Mouse (Mus musculus) liver, embryonic 12.5 days (tissue): ENCODE results near the gene Olfr202. TPM values are rescaled to one million over a fixed set of nuclear protein-coding genes. Genes with fewer than 3 reads are reported as not detected.
"Not testable (repeated sequence)": the region's sequence is repeated elsewhere in the genome, so short reads cannot be mapped to it uniquely, and the experiment has no call there.

Source experiments
- ATAC-seq: fragments of 200-750 bp; cut with Nextera tagmentation; 2 replicates; pipeline ENCODE4 v1.8.0; 2017; ENCODE audit warnings: moderate number of reproducible peaks, mild to moderate bottlenecking, moderate library complexity
- H3K27ac ChIP-seq: fragments of 300-500 bp; sonication (generic); 2 replicates; pipeline ENCODE4 v1.5.1; 2016; ENCODE audit warnings: mild to moderate bottlenecking
- H3K27me3 ChIP-seq: fragments of 300-500 bp; sonication (generic); replicated peaks from 2 replicates; pipeline ENCODE4 v1.6.1; 2016; ENCODE audit warnings: mild to moderate bottlenecking, moderate library complexity
- H3K36me3 ChIP-seq: fragments of 300-500 bp; sonication (generic); 2 replicates; pipeline ENCODE4 v1.6.1; 2016; ENCODE audit warnings: mild to moderate bottlenecking, moderate library complexity
- H3K4me1 ChIP-seq: fragments of 300-500 bp; sonication (generic); 2 replicates; pipeline ENCODE4 v1.6.1; 2016
- H3K4me2 ChIP-seq: fragments of 300-500 bp; sonication (generic); 2 replicates; pipeline ENCODE4 v1.6.1; 2016; ENCODE audit warnings: mild to moderate bottlenecking, moderate library complexity
- H3K4me3 ChIP-seq: fragments of 300-500 bp; sonication (generic); 2 replicates; pipeline ENCODE4 v1.5.1; 2016; ENCODE audit warnings: mild to moderate bottlenecking, moderate library complexity
- H3K9ac ChIP-seq: fragments of 300-500 bp; sonication (generic); 2 replicates; pipeline ENCODE4 v1.6.1; 2016; ENCODE audit warnings: mild to moderate bottlenecking, moderate library complexity
- H3K9me3 ChIP-seq: fragments of 300-500 bp; sonication (generic); replicated peaks from 2 replicates; pipeline ENCODE4 v1.6.1; 2016; ENCODE audit warnings: mild to moderate bottlenecking, moderate library complexity
- WGBS: fragments of 180-500 bp; shearing (Covaris S2); methylation state at CpG from one replicate; pipeline ENCODE4 v1.1.7; 2016; ENCODE audit not compliant: insufficient replicate concordance; 5-methylcytosine and 5-hydroxymethylcytosine counted together
- polyA plus RNA-seq: library from polyadenylated mRNA; unstranded; fragments of >200 nt; fragmentation: Nextera tagmentation; extraction: Ambion mirVana; gene quantifications from 2 replicates; pipeline ENCODE4 v1.2.1, GENCODE M21; 2016

Olfr202 gene
- polyA plus RNA-seq: not detected in 2 replicates

DNA sequence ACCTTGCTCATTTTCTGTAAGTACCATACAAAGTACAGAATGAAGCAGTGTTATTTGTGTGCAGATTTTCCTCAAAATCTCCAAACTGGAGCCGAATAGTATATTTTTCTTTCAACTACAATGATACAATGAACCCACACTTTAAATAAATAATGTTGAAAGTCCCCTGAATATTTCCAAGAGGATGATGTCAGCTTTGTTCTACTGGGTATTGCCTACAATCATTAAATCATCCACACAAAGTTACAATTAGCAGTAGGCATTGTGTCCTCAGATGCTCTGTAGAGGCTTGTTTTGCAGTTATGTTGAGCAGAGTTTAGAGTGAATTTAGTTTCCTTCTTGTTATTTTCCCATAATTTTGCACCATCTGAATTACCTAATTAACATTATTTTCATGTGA is at the start of gene Olfr202:
TSS of gene Olfr202 (minus strand) at position 101 of the 400 bp plus-strand sequence.
- Histone ChIP-seq H3K9me3 (no peaks in the 10 kb centered on the region), H3K27ac (no peak within 1 kb of the TSS), H3K27me3 (no peaks in the 10 kb centered on the region), H3K36me3 (no peaks in the 10 kb centered on the region), H3K4me3 (no peak within 1 kb of the TSS), H3K4me1 (no peaks in the 10 kb centered on the region), H3K9ac (no peak within 1 kb of the TSS), H3K4me2 (no peak within 1 kb of the TSS)
- WGBS: 64% methylated on average over 1 of the region's 1 CpGs
- no peak for ATAC-seq

- Histone ChIP-seq H3K36me3 (no peaks in the 10 kb centered on the region), H3K9me3 (peaks cover 4% of the 10 kb centered on the region), H3K4me3 (no peak within 1 kb of the TSS), H3K27me3 (no peaks in the 10 kb centered on the region), H3K27ac (no peak within 1 kb of the TSS), H3K4me2 (no peak within 1 kb of the TSS), H3K4me1 (no peaks in the 10 kb centered on the region), H3K9ac (no peak within 1 kb of the TSS)
- no peak for ATAC-seq
These were observed 44.4 kb upstream of the Olfr202 start, which contains the start of gene Olfr205 for GRCm38 (mm10) chr16:59331038-59331437. Olfr205 (minus strand) TSS chr16:59331138.

GRCm38 (mm10) chr16:59323262-59323661 is 36.7 kb upstream of the Olfr202 start:
- not testable (repeated sequence) for H3K4me1 ChIP-seq, H3K9me3 ChIP-seq, H3K4me2 ChIP-seq, H3K27ac ChIP-seq, H3K4me3 ChIP-seq, ATAC-seq, H3K36me3 ChIP-seq, H3K9ac ChIP-seq, H3K27me3 ChIP-seq
- WGBS: 27% methylated on average over 1 of the region's 1 CpGs

DNA sequence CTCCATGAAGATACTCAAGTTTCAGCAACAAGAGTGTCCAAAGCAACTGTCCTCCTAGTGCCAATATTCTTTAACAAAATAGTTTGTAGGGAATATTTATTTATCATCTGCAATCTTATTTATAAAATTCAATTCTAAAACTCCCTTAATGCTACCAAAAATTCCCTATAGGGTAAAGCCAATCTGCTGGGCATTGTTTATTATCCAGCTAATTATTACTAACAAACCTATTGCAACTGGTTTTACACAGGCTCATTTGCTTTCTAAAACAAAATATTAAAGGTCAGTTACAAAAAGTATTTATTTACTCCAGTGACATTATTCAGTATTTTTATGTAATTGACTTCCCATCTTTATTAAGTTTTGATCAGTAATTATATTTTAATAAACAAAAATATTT is 31.6 kb upstream of the Olfr202 start, which contains the start of gene Olfr204:
TSS of gene Olfr204 (minus strand) at position 101 of the 400 bp plus-strand sequence.
- Histone ChIP-seq H3K9ac (no peak within 1 kb of the TSS), H3K9me3 (no peaks in the 10 kb centered on the region)
- ATAC-seq: no peak

DNA sequence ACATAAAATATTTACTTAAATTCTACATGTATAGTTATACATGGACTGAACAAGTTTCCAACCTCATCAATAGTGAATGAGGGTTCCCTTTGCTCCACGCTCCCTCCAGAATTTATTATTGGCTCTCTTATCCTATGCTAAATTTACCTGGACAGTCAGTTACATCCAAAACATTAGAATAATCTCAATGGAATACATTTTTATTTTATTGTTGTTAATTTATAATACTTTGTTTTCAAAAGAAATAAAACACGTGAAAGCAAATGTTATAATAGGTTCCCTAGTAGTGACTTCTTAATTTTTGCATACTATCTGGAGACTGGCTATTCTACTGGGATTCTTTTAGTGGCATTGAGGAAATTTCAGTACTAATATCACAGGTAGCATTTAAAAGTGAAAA is 12.0 kb upstream of the Olfr202 start, which contains the start of gene Olfr203:
TSS of gene Olfr203 (plus strand) at position 301 of the 400 bp plus-strand sequence.
- Histone ChIP-seq H3K4me2 (no peak within 1 kb of the TSS), H3K36me3 (no peaks in the 10 kb centered on the region), H3K9ac (no peak within 1 kb of the TSS), H3K27ac (no peak within 1 kb of the TSS), H3K9me3 (no peaks in the 10 kb centered on the region), H3K27me3 (no peaks in the 10 kb centered on the region), H3K4me3 (no peak within 1 kb of the TSS), H3K4me1 (no peaks in the 10 kb centered on the region)
- 56% methylated on average over 2 of the region's 2 CpGs for WGBS
- ATAC-seq: no peak

More for the DNA sequence above, 31.6 kb upstream of the Olfr202 start, which contains the start of gene Olfr204:
- Histone ChIP-seq H3K4me2 (no peak within 1 kb of the TSS), H3K4me3 (no peak within 1 kb of the TSS), H3K36me3 (no peaks in the 10 kb centered on the region), H3K4me1 (no peaks in the 10 kb centered on the region), H3K27me3 (no peaks in the 10 kb centered on the region), H3K27ac (no peak within 1 kb of the TSS)

DNA sequence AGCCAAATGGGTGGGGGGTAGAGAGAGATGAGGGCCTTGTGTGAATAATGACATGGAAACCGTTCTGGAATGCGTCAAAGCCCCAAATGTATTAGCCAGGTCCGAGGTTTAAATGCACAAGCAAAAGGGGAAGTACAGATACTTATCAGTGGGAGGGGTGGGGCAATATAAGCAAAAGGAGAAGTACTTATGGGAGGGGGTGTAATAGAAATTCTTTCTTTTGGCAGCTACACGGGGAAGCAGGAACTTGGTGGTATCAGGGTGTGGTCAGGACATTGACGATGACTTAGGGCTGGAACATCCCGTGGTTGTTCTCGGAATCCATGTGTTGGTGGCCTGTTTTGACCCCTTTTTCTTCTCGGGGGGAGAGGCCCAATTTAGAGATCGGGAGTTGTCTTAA is 983 bp upstream of the Olfr202 start:
- H3K9me3 ChIP-seq, ATAC-seq, H3K4me1 ChIP-seq, H3K27ac ChIP-seq, H3K4me2 ChIP-seq, H3K4me3 ChIP-seq, H3K9ac ChIP-seq, H3K27me3 ChIP-seq, H3K36me3 ChIP-seq: not testable (repeated sequence)
- 45% methylated on average over 9 of the region's 9 CpGs for WGBS

DNA sequence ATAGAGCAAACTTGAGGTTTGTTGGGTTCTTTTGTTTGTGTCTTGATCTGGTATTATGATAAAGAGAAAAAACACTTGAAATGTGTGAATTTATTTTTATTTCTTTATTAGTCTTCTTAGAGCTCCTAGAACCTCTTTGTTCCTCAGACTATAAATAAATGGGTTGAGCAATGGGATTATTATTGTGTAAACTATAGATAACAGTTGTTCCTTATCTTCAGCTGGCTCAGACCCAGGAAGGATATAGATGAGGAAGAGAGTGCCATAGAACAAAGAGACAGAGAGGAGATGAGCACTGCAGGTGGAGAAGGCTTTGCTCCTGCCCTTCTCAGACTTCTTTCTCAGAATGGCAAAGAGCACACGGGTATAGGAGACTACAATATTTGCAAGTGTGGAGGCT is 3.1 kb downstream of the Olfr202 start:
- no peak for ATAC-seq
- H3K36me3 ChIP-seq: no peaks in the 10 kb centered on the region
- WGBS: 40% methylated on average over 1 of the region's 1 CpGs

DNA sequence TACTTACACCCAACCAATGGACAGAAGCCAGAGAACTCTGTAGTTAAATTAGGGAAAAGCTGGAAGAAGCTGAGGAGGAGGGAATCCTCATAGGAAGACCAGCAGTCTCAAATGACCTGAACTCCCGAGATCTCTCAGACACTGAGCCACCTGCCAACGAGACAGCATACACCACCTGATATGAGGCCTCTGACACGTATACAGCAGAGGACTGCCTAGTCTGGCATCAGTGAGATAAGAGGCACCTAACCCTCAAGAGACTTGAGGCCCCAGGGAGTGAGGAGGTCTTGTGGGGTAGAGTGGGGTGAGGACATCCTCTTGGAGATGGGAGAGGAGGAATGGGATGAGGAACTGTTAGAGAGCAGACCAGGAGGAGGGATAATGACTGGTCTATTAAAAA is 6.1 kb downstream of the Olfr202 start:
- 43% methylated on average over 3 of the region's 3 CpGs for WGBS
- H3K36me3 ChIP-seq: no peaks in the 10 kb centered on the region
- no peak overlapping the region for H3K27ac ChIP-seq
- no peaks in the 10 kb centered on the region for H3K27me3 ChIP-seq
- H3K4me3 ChIP-seq: no peak overlapping the region
- H3K4me2 ChIP-seq: no peak overlapping the region
- no peaks in the 10 kb centered on the region; the same call in 1 of the 2 replicates for H3K9me3 ChIP-seq
- H3K9ac ChIP-seq: no peak overlapping the region
- H3K4me1 ChIP-seq: no peaks in the 10 kb centered on the region
- peak; percentile 99 for ATAC-seq

More for the DNA sequence above, 3.1 kb downstream of the Olfr202 start:
- H3K9me3 ChIP-seq: no peaks in the 10 kb centered on the region; the same call in 1 of the 2 replicates
- H3K9ac ChIP-seq: no peak overlapping the region
- H3K4me1 ChIP-seq: no peaks in the 10 kb centered on the region
- H3K27me3 ChIP-seq: no peaks in the 10 kb centered on the region
- no peak overlapping the region for H3K4me3 ChIP-seq
- H3K4me2 ChIP-seq: no peak overlapping the region
- H3K27ac ChIP-seq: no peak overlapping the region

DNA sequence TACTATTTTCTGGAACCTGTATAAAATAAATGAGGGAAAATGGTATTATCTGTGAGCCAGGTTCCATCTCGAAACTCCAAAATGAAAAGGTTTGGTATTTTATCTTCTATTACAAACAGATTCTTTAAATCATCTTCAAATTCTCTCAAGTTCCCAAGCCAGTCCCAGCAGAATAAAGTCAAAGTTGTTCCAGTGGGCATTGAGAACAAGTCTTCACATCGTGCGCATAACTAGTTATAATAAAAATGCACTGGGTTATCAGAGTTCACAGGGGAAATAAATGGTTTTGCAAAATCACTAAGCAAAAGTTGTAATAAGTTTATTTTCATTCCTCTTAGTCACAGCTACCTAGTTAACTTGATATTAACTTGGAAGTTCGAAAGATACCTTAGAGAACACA is 14.1 kb downstream of the Olfr202 start, which contains the start of gene Olfr201:
TSS of gene Olfr201 (minus strand) at position 101 of the 400 bp plus-strand sequence.
- not testable (repeated sequence) for H3K4me1 ChIP-seq, H3K9me3 ChIP-seq, H3K4me2 ChIP-seq, H3K36me3 ChIP-seq, H3K4me3 ChIP-seq, H3K9ac ChIP-seq, ATAC-seq, H3K27ac ChIP-seq, H3K27me3 ChIP-seq
- WGBS: 67% methylated on average over 4 of the region's 4 CpGs

GRCm38 (mm10) chr16:59269097-59269496 is 17.5 kb downstream of the Olfr202 start:
- ATAC-seq, H3K9me3 ChIP-seq, H3K27me3 ChIP-seq, H3K27ac ChIP-seq, H3K4me2 ChIP-seq, H3K4me1 ChIP-seq, H3K36me3 ChIP-seq, H3K9ac ChIP-seq, H3K4me3 ChIP-seq: not testable (repeated sequence)
- 49% methylated on average over 4 of the region's 4 CpGs for WGBS

DNA sequence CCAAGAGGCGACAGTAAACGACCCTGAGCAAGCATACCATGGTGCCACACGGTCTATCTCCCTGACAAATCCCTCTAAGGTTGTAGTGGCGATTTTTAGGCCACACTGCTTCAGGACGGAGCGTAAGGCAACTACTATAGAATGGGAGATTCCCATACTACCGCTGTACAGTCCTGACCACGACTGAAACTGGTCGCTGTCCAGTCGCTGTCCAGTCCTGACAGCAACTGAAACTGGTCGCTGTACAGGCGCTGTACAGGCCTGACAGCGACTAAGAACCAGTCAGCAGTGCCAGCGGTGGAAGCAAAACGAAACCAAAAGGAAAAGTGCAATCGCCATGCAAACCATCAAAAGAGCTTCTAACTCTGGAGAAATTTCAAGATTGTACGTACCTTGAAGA is 36.9 kb downstream of the Olfr202 start:
- ATAC-seq: no peak
- Histone ChIP-seq H3K27ac (no peak overlapping the region), H3K4me3 (no peak overlapping the region), H3K4me2 (no peak overlapping the region), H3K4me1 (no peaks in the 10 kb centered on the region), H3K9me3 (peaks cover 5% of the 10 kb centered on the region; the same call in 1 of the 2 replicates), H3K9ac (no peak overlapping the region), H3K27me3 (no peaks in the 10 kb centered on the region), H3K36me3 (no peaks in the 10 kb centered on the region)
- WGBS: 73% methylated on average over 17 of the region's 17 CpGs
